Mouse (Mus musculus): ENCODE data around the gene Ntng2. TPM values are rescaled to one million over a fixed set of nuclear protein-coding genes. Genes with fewer than 3 reads are reported as not detected.

Gene Ntng2
- total RNA-seq, 1 experiment from 2014 or later: 25.2 TPM

DNA sequence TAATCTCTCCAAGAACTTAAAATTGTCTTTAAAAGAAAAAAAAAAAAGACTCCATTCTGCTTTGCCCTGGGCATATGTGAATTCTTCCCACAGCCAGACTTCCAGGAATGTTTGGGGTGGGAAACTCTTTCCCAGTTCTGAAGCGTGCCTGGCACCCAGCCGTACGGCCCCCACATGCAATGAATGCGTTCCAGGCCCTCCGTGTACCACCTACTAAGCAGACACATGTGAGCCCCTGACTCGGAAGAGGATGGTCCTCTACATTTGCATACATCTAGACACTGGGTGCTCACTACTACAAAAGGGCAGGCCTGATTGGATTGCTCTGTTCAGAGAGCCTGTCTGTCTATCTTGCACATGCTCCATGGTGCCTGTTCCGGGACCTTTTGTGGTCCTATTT is 17.0 kb downstream of the Ntng2 start:
- no peak for DNase-seq

- no peak for DNase-seq
Observed at GRCm38 (mm10) chr2:29235026-29235425, 17.8 kb downstream of the Ntng2 start.

- DNase-seq: no peak
Observed at GRCm38 (mm10) chr2:29234002-29234401, 18.8 kb downstream of the Ntng2 start.

DNA sequence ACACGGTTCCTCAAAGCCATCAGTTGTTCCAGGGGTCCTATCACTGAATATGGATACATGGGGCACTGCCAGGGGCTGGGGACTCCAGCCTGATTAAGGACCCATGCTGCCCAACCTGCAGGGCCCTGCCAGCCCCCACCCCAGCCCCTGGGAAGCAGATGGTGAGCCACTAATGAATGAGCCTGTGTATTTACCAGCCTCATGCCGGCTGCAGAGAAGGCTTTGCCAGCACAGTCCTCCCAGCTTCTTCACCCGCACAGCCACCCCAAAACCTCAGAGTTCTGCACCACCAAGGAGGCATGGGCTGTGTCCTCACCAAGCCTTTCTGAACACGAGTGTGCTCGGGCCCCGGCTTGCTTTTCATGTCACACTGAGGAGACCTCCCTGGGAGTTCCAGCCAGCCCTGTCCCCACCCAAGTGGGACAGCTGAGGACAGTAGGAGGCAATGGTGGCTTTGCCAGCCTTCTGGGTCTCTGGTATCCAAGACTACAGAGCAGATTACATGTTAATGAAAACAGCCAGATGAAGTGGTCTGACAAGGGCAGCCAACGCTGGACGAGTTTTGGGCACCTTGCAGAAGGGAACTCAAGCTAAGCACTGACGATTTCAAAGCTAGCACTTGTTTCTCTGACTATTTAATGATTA is 22.5 kb downstream of the Ntng2 start:
- DNase-seq: no peak

DNA sequence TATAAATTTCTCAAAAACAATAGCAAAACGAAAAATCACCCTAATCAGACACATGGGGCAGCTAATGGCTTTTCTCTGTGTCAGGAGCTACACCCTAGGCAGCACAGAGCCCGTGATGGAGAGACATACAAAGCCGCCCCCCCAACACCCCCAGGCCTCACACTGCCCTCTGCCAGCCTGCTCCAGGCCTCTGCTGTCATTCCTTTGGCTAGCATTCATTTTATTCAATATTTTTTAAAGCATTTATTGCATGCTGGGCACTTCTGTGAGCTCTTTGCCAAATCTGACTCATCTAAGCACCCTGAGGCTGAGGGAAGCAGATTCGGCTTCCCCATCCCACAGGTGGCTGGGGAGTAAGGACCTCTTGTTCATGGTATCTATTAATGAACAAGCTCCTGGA is 26.1 kb downstream of the Ntng2 start:
- no peak for DNase-seq

DNA sequence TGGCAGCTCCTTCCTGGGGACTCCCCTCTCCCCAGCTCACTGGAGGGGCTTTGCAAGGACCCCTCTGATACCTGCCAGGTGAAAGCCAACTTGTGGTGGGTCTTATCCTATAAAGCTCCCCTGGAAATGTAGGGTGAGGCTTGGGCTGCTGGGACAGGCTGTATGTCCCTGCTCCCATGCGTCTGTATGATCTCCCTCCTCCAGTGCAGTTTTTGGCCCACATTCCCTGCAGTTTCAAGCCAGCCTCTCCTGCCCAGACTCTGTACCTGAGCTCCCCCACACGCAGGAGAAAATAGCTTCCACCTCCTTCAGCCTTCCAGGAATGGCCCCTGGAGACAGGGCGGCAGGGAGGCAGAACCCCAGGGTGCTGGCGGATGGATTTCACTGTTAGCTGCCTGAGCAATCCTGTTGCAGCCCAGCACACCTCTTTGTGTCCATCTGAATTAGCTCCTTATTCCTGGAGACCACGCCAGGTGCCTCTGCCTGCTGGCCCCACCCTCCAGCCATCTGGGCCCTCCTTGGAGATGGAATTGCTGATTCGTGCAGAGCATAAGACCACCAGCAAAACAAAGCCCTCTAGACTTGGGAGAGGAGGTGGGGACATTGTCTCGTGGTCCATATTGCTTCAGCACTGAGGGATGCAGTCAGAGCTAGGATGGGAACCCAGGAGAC is 29.1 kb downstream of the Ntng2 start:
- DNase-seq: no peak

DNA sequence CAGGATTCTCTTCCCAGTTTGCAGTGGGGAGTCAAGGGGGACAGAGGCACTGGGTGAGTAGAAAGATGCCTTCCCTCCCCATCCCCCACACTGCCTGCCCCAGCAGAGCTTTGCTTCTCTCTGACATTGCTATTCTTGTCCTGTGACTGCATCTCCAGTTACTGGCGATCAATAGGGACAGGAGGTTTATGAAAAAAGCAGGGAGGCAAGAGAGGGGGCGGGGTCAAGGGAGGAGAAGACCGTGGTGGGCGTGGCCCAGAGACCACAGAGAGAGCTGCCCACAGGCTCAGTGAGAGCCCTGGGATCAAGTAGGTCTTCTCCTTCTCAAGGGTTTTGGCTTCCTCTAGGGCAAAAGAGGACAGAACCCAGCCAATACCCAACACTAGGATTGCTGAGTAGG is 30.5 kb downstream of the Ntng2 start:
- DNase-seq: peak; percentile 33

DNA sequence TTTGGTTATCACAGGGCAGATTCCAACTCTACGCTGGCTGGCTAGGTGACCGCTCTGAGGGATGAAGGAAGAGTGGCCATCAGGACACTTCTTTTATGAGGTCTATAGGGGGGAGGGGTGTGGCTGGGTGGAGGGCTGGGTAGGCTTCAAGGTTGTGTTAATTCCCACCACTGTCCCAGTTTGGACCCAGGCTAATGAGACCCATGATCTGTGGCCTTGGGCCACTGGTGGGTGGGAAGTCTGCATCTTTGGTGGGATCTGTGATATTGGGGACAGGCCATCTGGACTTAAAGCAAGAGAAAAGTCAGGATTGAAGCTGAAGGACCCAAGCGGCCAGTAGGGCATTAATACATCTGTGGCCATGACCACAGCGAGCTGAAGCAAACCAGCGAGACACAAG is 34.0 kb downstream of the Ntng2 start:
- DNase-seq: no peak

DNA sequence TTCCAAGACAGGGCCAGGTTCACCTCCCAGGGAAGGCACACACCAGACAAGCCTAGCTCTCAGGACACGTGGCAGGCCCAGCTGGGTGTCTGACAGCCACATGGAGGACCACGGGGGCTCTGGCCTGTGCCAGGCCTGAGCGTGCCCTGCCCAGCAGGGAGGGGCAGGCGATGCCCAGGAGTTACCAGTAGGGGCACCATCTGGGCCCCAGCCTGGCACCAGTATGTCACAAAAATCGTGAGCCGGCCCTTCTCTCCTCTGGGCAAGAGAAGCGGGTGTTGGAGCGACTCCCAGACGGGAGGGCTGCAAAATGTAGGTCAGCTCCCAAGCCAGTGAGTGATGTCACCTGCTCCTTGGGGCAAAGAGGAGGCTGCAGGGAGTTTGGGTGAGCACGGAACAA is 34.9 kb downstream of the Ntng2 start:
- DNase-seq: peak; percentile 91

DNA sequence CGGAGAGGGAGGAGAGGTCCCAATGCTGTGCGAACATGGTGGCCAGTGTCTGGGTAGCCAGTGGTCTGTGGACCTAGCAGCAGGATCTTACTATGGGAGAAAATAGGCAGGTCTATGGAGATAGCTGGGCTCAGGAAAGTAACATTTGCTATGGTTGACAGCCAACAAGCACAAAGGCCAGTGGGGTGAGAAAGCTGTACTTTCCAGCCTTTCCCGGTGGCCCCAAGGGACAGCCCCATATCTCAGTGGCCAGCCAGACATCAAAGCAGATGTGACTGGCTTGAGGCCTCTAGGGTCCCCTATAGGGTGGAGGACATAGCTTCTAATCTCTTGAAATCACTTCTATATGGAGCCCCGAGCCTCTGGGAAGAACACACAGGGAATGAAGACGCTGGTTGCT is 35.8 kb downstream of the Ntng2 start:
- DNase-seq: peak; percentile 32

DNA sequence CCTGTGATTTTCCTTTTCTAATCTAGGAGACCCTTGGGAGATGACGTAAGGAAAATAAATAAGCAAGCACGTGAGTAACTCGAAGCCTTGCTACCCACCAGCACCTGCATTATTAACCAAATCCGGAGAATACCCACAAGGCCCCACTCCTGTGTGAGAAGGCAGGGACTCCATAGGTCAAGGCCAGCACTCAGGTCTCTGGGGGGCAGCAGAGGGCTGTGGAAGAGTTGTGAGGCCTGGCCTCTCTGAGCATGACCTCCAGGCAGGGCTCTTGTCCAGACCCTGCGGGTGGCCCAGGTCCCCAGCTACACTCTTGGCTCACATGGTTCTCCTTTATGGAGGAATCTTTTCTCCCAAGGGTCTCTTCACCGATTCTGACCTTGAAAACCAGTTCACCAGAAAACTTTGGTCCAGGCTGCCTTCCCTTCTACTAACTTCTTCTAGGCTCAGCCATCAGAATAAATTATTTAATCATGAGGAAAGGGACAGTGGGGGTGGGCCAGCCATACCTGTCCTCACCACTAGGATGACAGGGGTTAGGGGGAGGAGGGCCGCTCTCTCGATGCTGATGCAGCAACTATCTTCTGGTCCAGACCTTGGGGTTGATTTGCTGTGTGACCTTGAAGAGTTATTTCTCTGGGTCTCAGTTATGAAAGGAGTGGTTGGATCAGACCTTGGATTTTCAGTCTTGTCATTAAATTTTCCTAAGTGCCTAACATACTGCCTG is 36.4 kb downstream of the Ntng2 start:
- DNase-seq: peak; percentile 76

GRCm38 (mm10) chr2:29206156-29206555 is 46.6 kb downstream of the Ntng2 start:
- no peak for DNase-seq

DNA sequence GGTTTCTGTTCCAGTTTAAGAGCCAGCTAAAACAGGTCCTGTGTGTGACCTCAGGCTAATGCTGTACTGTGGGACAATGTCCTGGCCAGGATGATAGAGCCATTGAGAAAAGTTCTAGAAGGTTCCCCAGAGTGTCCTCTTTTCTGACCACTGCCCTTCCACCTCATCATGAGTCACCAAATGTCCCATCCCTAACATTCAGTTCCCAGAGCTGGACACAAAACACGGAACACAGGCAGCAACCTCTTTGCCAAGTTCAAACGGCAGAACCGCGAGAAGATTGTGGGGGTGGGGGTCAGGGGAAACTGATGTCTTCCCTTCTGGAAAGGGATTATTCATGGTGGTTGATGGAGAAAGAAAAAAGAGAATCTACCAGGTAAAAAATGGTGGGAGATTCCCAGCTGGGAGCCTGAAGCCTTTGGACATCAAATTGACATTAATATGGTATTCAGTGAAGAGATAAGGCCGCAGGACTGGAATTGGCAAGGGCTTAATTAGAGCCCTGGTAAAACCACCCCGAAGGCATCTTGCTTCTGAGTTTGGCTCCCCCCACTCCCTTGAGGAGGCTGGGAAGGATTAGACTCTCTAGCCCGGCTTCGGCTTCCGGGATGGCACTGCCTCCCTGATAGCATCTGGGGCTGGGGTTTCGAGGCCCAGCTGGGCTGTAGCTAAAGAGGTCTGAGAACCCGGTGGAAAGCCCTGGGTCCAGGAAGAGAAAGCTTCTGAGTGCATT is 51.4 kb downstream of the Ntng2 start:
- DNase-seq: no peak

DNA sequence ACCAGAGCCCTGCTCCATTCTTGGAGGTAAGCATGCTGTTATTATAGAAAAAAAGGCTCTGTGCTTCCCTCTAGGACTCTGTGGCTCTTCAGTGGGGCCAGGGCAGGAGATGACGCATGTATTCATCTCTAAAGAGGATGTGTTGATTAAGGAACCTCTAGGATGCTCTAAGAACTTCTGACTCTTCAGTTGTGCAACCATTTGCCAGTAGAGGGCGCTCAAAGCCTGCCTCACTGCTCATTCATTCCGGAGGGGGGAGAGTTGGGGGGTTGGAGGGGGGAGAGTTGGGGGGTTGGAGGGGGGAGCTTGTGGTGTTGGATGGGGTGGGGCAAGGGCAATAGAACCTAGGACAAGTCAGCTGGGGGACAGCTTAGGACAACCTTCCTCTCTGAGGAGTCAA is 52.9 kb downstream of the Ntng2 start:
- peak; percentile 71 for DNase-seq

DNA sequence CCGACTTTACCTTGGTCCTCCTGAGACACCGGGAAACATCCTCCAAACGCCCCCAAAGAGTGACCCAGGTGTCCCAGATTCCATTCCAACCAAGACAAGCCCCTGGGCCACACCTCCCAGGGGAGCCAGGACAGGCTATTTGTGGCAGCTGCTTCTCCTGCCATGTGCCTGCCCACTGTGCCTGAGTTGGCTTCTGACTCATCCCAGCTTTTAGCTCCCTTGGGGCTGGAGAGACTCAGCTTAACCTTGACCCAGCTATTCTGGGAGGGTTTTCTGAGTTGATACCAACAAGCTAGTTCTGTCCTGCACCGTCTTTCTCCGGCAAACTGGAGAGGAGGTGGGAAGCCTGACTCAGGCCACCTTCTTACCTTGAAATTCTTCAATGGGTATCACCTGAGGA is 54.4 kb downstream of the Ntng2 start:
- DNase-seq: peak; percentile 75

DNA sequence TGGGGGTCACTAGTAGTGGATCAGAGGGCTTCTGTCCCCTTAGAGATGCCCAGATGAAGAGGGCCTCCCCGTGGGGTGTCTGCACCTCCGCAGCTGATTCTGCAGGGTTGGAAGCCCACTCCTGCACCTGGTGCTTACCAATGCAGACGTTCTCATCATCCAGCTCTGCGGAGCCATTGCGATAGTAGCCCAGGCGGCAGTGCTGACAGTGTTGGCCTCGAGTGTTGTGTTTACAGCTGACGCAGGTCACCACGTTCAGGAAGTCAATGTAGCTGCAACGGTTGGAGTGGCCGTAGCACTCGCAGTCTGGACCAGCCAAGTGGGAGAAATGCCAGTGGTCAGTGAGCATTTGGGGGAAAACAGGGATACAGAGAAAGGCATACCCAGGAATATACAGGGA is 56.0 kb downstream of the Ntng2 start:
- DNase-seq: no peak

DNA sequence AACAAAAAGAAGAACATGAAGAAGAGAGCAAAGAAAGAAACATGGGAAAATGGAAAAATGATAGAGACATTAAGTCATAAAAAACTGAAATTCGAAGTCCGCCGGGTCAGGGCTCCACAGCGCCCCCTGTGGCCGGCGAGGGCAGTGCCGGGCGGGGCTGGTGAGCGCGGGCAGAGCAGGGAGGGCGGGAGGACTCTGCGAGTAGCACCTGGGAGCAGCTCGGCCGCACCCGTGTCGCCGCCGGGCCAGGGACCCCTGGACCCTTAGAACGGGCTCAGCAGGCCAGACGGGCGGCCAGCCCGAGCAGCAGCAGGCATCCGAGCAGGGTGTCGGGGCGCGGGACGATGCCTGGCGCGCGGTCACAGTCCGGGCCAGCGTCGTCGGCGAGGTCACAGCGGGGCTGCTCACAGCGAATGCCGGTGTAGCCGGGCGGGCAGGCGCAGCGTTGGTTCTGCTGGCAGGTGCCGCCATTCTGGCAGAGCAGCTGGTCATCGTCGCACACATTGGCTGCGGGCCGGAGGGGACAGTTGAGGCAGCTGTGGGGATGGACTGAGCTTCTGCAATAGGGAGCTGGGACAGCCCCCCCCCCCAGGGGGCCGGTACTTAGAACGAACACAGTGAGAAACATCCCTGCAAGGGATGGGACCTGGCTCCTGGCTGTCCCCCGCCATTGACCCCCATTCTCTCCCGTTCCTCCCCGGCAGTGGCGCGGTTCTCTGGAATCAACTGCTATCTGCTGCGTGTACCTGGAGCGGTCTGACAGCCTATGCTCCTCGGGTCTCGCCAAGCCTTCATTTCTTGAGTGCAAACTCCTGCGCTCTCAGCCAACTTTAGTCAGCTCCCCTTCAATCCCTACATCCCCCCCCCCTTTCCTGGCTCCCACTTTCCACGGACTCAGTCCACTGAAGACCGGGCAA is 58.0 kb downstream of the Ntng2 start:
- peak; percentile 92 for DNase-seq

DNA sequence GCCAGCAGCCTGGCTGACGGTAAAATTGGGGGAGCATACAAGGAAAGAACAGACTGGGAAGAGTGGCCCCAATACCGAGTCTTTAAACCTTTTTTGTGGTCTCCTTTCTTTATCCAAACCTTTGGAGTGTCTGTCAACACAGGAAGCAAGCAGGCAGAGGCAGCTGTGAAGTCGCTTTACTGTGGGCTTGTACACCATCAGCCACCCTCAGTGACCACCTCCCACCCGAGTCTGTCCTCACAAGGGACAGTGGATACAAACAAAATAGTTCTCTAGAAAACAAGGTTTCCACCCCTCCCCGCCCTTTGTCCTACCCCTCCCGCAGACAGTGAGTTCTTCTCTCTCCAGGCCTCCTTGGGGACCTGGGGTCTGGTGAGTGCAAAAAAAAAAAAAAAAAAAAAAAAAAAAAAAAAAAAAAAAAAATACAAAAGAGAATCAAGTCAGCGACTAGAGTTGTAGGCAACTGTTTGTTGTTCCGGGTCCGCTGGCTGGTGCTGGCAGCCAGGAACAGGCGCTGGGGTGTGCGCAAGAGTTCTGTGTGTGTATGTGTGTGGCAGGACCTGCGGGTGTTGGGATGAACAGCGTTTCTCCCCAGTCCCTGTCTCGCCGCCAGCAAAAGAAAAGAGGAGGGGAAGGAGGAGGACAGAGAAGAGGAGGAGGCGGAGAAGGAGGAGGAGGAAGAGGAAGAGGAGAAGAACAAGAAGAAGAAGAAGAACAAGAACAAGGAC is 58.8 kb downstream of the Ntng2 start:
- peak; percentile 35 for DNase-seq

DNA sequence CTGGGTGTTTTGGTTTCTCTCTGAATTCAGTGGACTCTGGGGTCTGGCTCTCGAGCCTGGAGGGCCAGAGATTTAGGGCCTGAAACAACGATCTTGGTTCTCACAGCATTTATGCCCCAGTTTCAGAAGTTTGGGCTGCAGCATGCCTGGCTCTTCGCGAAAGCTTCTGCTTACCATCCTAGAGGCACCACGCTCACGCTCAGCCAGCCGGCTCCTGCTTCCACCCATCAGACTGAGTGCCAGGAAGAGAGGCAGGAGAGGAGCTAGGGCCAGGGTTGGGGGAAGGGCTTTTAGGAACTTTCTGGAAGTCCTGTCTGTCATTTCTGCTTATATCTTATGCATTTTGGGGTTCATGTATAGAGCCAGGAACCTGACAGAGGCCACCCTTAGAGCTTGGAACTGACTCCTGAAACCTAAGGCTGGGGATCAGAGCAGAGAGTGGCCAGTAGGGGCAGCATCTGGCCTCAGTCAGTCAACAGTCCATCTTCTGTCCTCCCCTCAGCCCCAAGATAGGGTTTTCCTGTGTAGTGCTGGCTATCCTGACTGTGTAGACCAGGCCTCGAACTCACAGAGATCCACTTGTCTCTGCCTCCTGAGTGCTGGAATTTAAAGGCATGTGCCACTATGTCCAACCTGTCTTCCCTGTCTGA is 60.1 kb downstream of the Ntng2 start:
- DNase-seq: no peak
